Mouse (Mus musculus) cerebral cortex, adult 2 months (tissue): ENCODE results near the gene Taar5.

Experiments
- WGBS: fragments of 180-500 bp; shearing (Covaris S2); methylation state at CpG from one replicate; pipeline ENCODE4 v1.1.7; 2018; 5-methylcytosine and 5-hydroxymethylcytosine counted together

Gene Taar5

DNA sequence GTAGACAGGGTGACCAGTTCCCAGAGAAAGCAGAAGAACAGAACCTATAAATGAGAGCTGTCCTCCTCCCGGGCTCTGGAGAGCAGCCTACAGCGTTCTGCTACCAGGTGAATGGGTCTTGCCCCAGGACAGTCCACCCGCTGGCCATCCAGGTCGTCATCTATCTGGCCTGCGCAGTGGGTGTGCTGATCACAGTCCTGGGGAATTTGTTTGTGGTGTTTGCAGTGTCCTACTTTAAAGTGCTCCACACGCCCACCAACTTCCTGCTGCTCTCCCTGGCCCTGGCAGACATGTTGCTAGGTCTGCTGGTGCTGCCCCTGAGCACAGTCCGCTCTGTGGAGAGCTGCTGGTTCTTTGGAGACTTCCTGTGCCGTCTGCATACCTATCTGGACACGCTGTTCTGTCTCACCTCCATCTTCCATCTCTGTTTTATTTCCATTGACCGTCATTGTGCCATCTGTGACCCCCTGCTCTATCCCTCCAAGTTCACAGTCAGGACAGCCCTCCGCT, at the start of gene Taar5:
Gene Taar5, plus strand, starts transcription at position 51 of the 510 bp plus-strand sequence.
- WGBS, result 92% methylated on average over 11 of the region's 11 CpGs

DNA sequence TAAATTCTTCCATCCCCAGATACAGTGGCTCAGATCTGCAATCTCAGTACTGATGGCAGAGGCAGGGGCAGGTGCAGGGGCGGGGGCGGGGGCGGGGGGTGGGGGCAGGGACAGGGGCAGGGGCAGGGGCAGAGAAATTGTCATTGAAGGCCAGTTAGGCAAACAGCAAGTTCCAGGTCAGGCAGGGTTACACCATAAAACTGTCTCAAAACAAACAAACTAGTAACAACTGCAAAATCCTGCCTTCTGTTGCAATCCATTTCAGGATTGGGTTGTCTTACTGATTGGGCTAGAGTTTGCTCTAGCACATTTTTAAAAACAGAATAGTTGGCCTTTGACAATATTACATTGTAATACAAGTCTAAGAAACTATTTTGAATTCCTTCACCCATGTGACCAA, 48.0 kb upstream of the Taar5 start:
- WGBS, result 75% methylated on average over 3 of the region's 3 CpGs

DNA sequence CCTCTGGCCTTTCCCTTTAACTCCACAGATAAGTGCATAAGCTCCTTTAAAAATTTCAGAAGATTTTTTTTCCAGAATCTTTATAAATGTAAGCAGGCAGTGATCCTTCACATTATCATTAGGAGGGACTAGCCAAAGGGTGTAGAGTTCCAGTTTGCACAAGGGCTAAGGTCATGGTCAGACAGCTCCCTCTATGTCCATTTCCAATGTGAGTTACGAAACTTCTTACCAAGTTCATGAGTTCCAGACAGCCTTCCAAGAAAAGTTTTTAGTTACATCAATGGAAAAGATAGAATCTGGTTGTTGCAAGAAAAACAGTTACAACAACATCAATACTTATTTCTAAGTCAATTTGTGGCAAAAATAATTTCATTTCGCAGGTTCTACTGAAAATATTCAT, 46.6 kb upstream of the Taar5 start:
- 85% methylated on average over 2 of the region's 2 CpGs for WGBS

DNA sequence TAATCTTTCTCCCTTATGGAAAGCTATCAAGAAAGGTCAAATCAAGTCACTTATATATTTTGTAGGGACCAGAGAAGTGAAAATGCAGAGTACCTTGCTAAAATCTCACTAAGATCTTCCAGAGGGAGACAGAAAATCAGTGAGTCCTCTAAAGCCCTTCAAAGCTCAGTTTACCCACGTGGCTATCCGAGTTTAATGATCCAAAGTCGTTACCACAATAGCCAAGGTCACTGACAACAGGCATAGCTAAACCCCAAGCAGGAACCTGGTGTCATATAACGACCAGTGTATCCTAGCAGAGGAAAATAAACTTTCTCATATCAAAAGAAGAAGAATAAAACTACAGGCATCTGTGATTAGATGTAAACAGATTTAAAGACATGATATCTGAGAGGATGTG, 32.9 kb upstream of the Taar5 start:
- 56% methylated on average over 4 of the region's 4 CpGs for WGBS

DNA sequence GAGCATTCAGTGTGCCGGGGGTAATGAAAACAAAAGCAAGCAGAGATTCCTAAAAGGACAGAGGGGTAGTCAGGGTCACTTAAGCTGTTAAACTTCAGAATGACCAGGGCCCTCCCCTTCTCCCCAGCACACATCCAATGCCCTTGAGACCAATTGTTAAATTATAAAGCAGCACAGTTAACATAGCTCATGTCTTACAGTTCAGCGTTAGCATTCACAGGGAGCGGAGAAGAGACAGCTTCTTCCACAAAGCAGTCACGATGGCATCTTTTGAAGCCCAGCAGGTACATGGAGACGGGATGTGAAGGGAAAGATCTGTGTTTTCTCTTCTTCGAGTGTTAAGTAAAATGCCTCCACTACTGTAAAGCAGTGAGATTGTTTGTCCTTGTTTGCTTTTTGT, 32.2 kb upstream of the Taar5 start, which contains the start of gene Taar2:
Gene Taar2, plus strand, starts transcription at position 261 of the 400 bp plus-strand sequence.
- 54% methylated on average over 6 of the region's 6 CpGs for WGBS

GRCm38 (mm10) chr10:23942465-23942864, 28.0 kb upstream of the Taar5 start:
- WGBS, result 76% methylated on average over 5 of the region's 5 CpGs

DNA sequence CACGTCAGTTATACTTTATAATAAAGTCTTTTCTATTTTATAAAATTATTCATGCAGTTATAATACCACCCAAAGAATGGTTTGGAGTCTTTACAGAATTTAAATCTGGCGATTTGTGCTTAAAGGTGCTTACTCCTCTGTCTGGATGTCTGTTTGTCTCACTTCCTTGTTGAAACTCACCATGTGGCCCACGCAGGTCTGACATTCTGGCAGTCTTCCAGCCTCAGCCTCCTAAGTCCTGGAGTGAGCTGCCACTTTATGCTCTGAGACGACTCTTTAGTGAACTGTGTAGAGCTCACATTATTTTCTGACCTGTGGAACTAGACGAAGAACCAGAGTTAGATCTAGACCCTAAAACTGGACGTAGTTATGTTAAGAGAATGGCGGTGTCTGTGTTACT, 22.5 kb upstream of the Taar5 start:
- 52% methylated on average over 7 of the region's 7 CpGs for WGBS

GRCm38 (mm10) chr10:23949508-23950005, 20.9 kb upstream of the Taar5 start, which contains the start of gene Taar3:
Gene Taar3, plus strand, starts transcription at chr10:23949558.
- 58% methylated on average over 16 of the region's 16 CpGs for WGBS

DNA sequence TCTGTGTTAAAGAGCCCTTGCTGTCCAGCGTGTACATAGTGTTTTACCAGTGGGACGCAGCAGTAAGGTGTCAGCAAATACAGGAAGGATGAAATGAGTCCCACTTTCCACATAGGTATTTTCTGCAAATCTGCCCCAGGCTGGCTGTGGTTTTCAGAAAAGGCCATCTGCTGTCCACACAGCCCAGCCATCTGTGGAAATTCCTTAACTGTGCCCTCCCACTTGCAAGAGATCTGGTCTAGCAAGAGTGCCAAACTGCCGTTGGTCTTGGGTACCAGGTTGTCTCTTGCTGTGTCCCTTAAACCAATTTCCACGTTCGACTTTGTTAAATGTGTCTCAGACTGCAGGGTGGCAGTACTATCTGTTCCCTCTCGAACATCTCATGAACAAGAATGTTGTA, 18.8 kb upstream of the Taar5 start:
- 83% methylated on average over 6 of the region's 6 CpGs for WGBS

DNA sequence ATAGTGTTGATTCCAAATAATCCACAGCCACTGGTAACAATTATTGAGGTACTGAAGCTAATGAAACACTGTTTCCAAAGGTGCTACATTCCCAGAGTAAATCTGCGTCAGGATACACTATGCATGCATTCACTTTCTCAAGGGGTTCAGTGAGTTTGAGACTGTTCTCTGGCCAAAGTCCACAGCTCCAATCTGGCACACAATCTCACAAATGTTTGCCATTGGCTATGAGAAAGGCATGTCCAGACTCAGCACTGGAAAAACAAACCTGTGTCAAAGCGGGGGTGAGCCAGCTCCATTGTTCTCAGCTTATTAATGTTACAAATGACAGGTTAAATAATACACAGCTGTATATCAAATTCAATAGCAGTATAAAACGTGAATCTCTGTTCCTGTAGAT, 11.4 kb upstream of the Taar5 start:
- 50% methylated on average over 3 of the region's 3 CpGs for WGBS

GRCm38 (mm10) chr10:23960444-23960915, 10.0 kb upstream of the Taar5 start, which contains the start of gene Taar4:
Gene Taar4, plus strand, starts transcription at chr10:23960494.
- 96% methylated on average over 13 of the region's 13 CpGs for WGBS

DNA sequence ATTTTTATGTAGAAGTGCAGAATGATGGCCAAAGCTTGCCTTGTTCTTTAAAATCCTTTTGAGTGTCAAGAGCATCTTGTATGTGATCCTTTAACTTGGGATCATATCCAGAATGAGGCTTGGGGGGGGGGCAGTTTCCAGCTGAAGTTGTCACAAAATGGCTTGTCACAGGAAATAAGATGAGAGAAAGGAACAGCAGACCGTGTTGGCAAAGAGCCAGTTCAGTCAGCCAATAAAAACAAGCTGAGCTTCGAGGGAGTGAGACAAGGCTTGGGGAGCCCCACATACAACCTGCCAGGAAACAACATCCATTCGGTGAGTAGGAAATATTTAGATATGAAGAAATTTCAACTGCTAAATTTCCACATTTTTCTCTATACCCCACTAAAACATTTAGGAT, 7.1 kb upstream of the Taar5 start:
- 31% methylated on average over 3 of the region's 3 CpGs for WGBS

DNA sequence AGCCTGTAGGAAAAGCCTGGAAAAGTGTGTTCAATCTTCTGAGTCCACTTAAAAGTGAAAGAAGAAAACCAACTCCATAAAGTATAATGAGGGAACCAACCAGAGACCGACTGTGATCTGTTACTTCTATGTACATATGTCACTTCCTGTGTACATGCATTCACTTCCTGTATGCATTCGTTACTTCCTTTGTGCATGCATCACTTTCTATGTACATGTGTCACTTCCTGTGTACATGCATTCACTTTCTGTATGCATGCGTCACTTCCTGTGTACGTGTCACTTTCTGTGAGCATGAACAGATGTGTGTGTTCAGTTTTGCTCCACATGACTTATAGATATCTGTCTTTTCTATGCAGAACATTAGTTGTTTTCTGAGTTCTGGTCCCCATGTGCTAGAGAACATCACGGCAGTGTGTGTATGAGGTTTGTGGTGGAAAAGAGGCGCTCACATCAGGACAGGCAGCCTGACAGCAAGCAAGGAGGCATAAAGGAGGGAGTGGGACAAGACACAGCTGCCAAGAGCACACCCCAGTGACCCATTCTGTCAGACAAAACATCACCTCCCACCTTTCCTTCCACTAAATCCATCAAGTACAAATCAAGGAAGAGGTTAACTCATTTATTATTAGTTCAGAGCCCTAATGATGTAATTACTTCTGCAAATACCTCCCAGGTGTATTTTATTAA, 5.4 kb upstream of the Taar5 start:
- 94% methylated on average over 6 of the region's 6 CpGs for WGBS

- WGBS, result 88% methylated on average over 5 of the region's 5 CpGs
Observed at GRCm38 (mm10) chr10:23971256-23971655, 750 bp downstream of the Taar5 start.

DNA sequence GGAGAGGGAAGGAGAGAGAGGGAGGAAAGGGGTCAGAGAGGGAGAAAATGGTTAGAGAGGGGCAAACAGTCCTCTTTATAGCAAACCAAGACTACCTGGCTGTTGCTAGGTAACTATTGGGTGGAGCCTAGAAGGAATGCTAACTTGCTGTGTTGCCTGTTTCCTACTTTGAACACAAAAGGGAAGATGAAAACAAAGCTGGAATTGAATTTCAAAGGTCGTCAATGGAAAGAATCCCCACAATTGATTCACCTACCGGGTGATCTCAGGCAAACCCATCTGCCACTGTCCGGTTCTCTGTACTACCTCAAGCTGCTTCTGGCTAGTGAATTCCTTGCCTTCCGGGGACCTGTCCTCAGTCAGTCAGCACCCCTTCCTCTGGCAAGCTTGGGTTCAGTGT, 7.5 kb downstream of the Taar5 start:
- WGBS, result 76% methylated on average over 4 of the region's 4 CpGs

GRCm38 (mm10) chr10:23978901-23979705, 8.6 kb downstream of the Taar5 start:
- 35% methylated on average over 16 of the region's 16 CpGs for WGBS

- WGBS, result 82% methylated on average over 8 of the region's 8 CpGs
Observed at GRCm38 (mm10) chr10:23985546-23985945, 15.0 kb downstream of the Taar5 start, which contains the start of gene Taar6. Gene Taar6, minus strand, starts transcription at chr10:23985646.

DNA sequence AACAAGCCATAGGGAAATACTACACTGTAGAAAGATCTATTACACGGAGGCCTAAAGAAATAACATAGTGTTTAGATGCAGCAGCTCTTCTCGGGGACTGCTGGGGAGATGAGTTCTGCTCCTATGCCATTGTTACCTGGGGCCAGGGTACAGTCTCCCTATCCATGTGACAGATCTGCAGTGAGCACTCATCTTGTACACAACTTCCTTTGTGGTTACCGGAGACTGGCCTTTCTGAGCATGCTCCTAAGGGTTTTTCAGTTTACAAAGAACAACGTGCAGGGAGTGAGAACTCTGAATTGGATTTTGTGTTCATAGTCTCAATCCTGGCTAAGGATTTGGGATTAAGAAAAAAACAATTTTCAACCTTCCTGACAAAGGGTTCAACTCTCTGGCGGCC, 15.9 kb downstream of the Taar5 start:
- 80% methylated on average over 5 of the region's 5 CpGs for WGBS

DNA sequence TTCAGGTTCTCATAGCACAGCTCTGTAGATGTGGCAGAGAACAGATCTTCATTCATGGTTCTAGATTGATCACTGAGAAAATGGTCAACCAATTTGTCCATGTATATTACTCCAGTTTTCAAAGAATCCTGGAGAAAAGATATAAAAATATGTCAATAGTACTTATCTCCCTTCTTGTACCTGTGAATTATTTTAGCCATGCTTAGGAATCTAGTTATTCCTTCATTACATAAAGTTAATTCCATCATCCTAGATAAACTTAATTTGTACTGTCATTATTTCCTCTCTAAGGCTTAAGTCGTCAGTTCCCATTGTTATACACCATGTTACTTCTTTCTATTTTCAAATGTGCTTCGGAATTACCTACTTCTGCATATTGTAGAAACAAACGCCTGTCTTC, 22.9 kb downstream of the Taar5 start, which contains the start of gene Taar7a:
Gene Taar7a, minus strand, starts transcription at position 101 of the 400 bp plus-strand sequence.
- 81% methylated on average over 3 of the region's 3 CpGs for WGBS

DNA sequence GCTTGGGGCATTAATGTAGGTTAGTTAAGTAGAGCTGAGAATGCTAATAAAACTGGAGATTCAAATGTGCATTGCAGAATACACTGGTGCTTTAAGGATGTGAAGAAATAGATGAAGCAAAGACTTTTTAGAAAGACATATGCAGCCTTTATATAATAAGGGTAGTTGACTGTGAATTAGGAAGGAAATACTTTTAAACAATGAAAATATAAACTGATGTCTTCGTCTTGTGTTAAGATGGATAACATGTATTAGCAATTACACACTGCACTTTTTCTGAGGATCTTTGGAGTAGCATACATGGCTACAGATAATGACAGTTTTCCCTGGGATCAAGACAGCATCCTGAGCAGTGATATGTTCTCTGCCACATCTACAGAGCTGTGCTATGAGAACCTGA, 29.1 kb downstream of the Taar5 start, which contains the start of gene Taar7b:
Gene Taar7b, plus strand, starts transcription at position 301 of the 400 bp plus-strand sequence.
- 85% methylated on average over 1 of the region's 1 CpGs for WGBS

DNA sequence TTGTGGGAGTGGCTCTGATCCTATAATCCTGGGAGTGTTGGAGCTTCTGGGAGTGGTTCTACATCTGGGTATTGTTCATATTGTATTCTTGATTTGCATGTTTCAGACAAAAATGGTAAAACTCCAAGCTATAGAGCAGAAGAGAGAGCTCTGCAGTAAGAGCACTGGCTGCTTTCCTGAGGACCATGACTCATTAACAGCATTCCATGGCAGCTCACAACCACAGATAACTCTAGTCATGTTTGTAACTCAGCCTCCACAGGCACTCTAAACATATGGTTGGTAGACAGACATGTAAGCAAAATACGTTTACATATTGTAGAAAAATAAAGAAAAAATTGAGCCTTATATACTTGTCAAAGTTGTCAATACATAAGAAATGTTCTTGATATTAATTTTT, 35.9 kb downstream of the Taar5 start:
- 50% methylated on average over 1 of the region's 1 CpGs for WGBS

DNA sequence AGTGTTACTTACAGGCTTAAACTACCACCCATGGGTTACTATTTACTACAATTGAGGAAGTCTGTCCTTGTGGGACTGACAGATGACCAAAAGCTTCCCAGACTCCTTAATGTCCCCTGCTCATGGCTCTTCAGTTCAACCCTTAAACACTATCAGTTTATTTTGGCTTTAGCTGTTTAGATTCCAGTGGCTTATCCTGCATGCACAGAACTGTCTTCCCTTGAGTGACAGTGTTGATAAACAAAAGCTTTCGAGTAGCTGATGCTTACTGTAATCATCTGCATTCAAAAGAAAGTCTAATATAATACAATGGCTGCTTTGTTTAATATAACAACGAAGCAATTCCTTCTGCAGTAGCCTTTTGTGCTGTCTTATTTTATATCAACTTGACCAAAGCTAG, 36.5 kb downstream of the Taar5 start:
- 43% methylated on average over 2 of the region's 2 CpGs for WGBS
